Mouse (Mus musculus): ENCODE results near the gene Foxp1.

GRCm38 (mm10) chr6:99374448-99375271 lies 147.9 kb downstream of the Foxp1 start:
- TF ChIP-seq CTCF (IDR thresholded peaks at IDR 0.05; ENCODE audit: low read depth) (no peak), EP300 (IDR thresholded peaks at IDR 0.05; ENCODE audit: low read depth) (no peak)
